Mouse (Mus musculus) CD4-positive, CD25-positive, alpha-beta regulatory T cell, adult 9 weeks (primary cell): Measurements from ENCODE around the gene Lcn9. TPM values are rescaled to one million over a fixed set of nuclear protein-coding genes. Genes with fewer than 3 reads are reported as not detected.

Source experiments
- polyA plus RNA-seq: library from polyadenylated mRNA; unstranded; fragments of 100-300 nt; shearing (Covaris generic); gene quantifications from one replicate; pipeline ENCODE4 v1.2.1, GENCODE M21; 2017

Gene Lcn9
- polyA plus RNA-seq, result not detected

GRCm38 (mm10) chr2:25822806-25823205 lies at the start of gene Lcn9:
TSS of gene Lcn9 (plus strand) at chr2:25823153.

GRCm38 (mm10) chr2:25776717-25777116 lies 46.2 kb upstream of the Lcn9 start, which contains the start of gene Lcn11:
TSS of gene Lcn11 (plus strand) at chr2:25777017.

GRCm38 (mm10) chr2:25781957-25782356 lies 41.0 kb upstream of the Lcn9 start, which contains the start of gene Gm13539:
TSS of gene Gm13539 (plus strand) at chr2:25782257.

GRCm38 (mm10) chr2:25815748-25816147 lies 7.2 kb upstream of the Lcn9 start, which contains the start of gene Glt6d1:
TSS of gene Glt6d1 (minus strand) at chr2:25815848.

GRCm38 (mm10) chr2:25847226-25847625 lies 24.3 kb downstream of the Lcn9 start, which contains the start of gene Sohlh1:
TSS of gene Sohlh1 (minus strand) at chr2:25847248.

GRCm38 (mm10) chr2:25863337-25864131 lies 40.6 kb downstream of the Lcn9 start, which contains the start of gene Kcnt1:
TSS of gene Kcnt1 (plus strand) at chr2:25863734.

Other genes starting within 250 kb of the Lcn9 start
- 1.0 TPM for gene Mamdc4, start 248.3 kb upstream of the Lcn9 start, polyA plus RNA-seq
- 88.8 TPM for gene Phpt1, start 247.9 kb upstream of the Lcn9 start, polyA plus RNA-seq
- not detected for gene Ajm1, start 241.4 kb upstream of the Lcn9 start, polyA plus RNA-seq
- gene Rabl6, start 214.6 kb upstream of the Lcn9 start, polyA plus RNA-seq, result 8.2 TPM
- not detected for gene Ccdc183, start 205.5 kb upstream of the Lcn9 start, polyA plus RNA-seq
- 2.1 TPM for gene Tmem141, start 201.1 kb upstream of the Lcn9 start, polyA plus RNA-seq
- 5.9 TPM for gene Fcna, start 195.1 kb upstream of the Lcn9 start, polyA plus RNA-seq
- gene Lcn8, start 170.0 kb upstream of the Lcn9 start, polyA plus RNA-seq, result not detected
- gene Lcn5, start 165.2 kb upstream of the Lcn9 start, polyA plus RNA-seq, result not detected
- 0.31 TPM for gene Lcn6, start 146.4 kb upstream of the Lcn9 start, polyA plus RNA-seq
- 0.33 TPM for gene Lcn10, start 140.4 kb upstream of the Lcn9 start, polyA plus RNA-seq
- gene Obp2a, start 123.1 kb upstream of the Lcn9 start, polyA plus RNA-seq, result 0.88 TPM
- gene Bmyc, start 116.4 kb upstream of the Lcn9 start, polyA plus RNA-seq, result 119 TPM
- not detected for gene Obp2b, start 86.1 kb upstream of the Lcn9 start, polyA plus RNA-seq
- gene Lcn3, start 57.6 kb upstream of the Lcn9 start, polyA plus RNA-seq, result not detected
- gene Lcn11, start 46.1 kb upstream of the Lcn9 start, polyA plus RNA-seq, result not detected
- not detected for gene Gm13539, start 40.9 kb upstream of the Lcn9 start, polyA plus RNA-seq
- not detected for gene Glt6d1, start 7.3 kb upstream of the Lcn9 start, polyA plus RNA-seq
- gene Sohlh1, start 24.1 kb downstream of the Lcn9 start, polyA plus RNA-seq, result 0.21 TPM
- 0.09 TPM for gene Kcnt1, start 40.6 kb downstream of the Lcn9 start, polyA plus RNA-seq
- 3.4 TPM for gene Camsap1, start 160.1 kb downstream of the Lcn9 start, polyA plus RNA-seq
- 25.3 TPM for gene Ubac1, start 198.6 kb downstream of the Lcn9 start, polyA plus RNA-seq